Mouse (Mus musculus) activated CD4-positive, CD25-positive, alpha-beta regulatory T cell, adult 4 months (primary cell): Measurements from ENCODE around the gene Cd8a. TPM values are rescaled to one million over a fixed set of nuclear protein-coding genes. Genes with fewer than 3 reads are reported as not detected.
"Not testable (repeated sequence)": the region's sequence is repeated elsewhere in the genome, so short reads cannot be mapped to it uniquely, and the experiment has no call there.

Experiments used
- ATAC-seq: one replicate; pipeline ENCODE4 v1.8.0; 2017
- polyA plus RNA-seq, 2 experiments: library from polyadenylated mRNA; unstranded; fragments of 100-300 nt; shearing (Covaris generic); gene quantifications; one replicate each; pipeline ENCODE4 v1.2.1; 2017

Gene Cd8a
- polyA plus RNA-seq = 1 to 10 TPM; 1.9 to 2.7 TPM

DNA sequence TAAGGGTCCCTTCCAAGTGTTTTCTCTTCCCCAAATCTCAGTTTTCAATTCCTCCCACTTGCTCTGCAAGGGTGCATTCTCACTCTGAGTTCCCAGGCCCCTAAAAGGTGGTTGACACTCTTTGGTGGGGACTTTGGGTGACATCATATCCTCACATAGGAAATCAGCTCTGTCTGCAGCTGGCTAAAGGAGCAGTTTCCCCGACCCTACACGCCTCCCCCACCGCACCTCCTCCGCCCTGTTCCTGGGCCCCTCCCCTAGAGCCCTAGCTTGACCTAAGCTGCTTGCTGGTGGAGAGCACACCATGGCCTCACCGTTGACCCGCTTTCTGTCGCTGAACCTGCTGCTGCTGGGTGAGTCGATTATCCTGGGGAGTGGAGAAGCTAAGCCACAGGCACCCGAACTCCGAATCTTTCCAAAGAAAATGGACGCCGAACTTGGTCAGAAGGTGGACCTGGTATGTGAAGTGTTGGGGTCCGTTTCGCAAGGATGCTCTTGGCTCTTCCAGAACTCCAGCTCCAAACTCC lies at the start of gene Cd8a:
TSS of gene Cd8a (plus strand) at position 179 of the 527 bp plus-strand sequence.
- no peak for ATAC-seq

DNA sequence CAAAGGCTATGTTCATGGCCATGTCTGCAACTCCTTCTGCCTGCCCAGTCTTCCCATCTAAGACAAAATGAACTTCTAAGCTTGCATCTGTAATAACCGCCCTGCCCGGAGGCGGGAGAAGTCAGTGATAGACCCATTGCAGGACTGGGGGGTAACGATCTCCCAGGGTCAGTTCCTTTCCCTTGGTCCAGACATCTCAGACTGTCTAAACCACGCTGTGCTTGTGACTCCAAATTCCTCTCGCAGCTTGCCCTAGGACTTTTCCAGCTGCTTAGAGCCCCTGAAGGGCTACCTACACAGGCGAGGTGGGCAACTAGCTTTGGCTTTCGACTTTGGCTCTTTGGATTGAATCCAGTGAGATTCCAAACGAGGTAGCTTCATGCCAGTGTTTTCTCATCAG lies 48.4 kb upstream of the Cd8a start:
- ATAC-seq = no peak

DNA sequence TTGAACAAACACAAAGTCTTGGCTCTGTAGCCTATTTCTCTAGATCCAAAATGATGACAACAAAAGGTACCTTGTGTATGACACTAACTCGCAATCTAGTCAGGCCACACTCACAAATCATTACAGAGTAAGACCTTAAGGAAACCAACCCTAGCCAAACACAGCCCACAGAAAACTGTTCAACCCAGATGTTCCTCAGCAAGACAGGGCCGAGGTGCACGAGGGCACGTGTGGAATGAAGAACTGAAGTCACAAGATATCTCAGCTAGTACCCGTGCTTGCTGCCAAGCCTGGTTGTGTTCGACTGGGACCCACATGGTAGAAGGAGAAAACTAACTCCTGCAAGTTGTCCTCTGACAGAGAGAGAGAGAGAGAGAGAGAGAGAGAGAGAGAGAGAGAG lies 43.3 kb upstream of the Cd8a start:
- ATAC-seq = no peak

DNA sequence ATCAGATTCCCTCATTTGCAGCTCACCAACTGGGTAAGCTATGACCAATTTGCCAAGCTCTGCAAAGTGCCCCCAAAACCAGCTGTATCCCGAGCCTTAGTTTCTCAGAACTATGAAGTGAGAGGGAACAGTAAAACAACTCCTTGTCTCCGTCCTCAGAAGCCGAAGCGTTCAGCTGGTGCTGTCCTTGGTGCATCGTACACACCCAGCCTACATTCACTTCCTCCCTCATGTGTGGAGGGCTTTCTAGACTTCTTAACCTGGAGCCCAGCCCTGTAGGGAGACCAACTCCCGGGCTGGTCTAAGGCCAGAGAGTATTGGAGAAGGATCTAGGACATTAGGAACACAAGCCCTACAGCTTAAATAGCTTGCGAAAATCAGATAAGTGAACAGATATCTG lies 42.7 kb upstream of the Cd8a start:
- no peak for ATAC-seq

DNA sequence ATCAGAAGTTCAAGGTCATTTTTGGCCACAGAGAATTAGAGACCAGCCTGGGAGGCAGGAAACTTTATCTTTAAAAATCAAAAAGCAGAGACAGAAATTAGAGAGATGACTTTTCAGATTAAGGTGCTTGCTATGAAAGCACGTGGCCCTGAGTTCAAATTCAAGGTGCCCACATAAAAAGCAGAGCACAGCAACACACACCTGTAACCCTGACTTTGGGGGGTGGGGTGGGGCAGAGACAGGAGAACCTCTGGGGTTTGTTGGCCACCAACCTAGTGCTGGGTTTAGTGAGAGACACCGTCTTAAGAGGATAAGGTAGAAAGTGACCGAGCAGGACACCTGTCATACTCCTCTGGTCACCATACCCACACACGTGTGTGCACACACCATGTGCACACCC lies 41.7 kb upstream of the Cd8a start:
- ATAC-seq = not testable (repeated sequence)

DNA sequence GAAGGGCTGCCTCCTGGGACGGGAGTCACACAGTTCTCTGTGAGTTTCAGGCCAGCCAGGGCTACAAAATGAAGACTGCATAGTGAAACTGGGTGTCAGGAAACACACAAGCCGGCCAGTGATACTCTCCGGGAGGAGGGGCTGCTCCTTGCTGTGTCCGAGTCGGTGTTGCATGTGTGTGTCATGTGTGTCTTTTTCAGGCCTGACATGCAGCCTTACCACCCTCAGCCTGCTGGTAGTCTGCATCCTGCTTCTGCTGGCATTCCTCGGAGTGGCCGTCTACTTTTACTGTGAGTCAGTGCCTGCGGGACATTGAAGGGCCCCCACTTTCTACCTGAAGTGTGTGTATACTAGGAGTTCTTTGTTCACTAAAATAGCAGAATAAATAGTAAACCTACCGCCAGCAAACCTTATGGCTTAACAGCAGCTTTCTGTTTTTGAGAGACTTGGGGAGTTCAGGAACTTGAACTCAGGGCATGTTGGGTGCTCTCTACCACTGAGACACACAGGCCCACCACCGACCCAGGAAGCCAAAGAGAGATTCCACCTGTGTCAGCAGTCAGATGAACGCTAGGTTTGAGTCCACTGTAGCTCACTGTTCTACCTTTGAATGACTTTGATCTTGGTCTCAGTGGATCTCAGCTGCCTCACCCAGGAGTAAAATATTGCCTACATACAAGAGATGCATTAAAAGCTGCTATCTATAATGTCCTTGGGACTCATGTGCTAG lies 40.8 kb upstream of the Cd8a start:
- no peak for ATAC-seq

DNA sequence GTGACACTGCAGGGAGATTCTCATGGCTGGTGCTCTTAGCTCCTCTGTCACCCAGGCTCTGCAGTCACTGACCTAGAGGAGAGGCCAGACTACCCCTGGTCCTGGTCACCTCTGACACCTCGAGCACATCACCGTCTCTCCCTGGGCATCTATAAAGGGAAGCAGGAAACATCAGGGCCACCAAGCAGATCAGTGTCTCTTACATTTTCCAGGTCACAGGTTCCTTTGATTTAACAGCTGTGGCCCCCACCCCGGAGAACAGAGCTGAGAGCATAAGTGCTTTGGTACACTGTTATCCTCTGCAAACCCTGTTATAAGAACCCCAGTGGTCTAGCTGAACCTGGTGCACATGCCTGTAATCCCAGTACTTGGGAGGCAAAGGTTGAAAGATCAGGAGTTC lies 40.2 kb upstream of the Cd8a start:
- no peak for ATAC-seq

DNA sequence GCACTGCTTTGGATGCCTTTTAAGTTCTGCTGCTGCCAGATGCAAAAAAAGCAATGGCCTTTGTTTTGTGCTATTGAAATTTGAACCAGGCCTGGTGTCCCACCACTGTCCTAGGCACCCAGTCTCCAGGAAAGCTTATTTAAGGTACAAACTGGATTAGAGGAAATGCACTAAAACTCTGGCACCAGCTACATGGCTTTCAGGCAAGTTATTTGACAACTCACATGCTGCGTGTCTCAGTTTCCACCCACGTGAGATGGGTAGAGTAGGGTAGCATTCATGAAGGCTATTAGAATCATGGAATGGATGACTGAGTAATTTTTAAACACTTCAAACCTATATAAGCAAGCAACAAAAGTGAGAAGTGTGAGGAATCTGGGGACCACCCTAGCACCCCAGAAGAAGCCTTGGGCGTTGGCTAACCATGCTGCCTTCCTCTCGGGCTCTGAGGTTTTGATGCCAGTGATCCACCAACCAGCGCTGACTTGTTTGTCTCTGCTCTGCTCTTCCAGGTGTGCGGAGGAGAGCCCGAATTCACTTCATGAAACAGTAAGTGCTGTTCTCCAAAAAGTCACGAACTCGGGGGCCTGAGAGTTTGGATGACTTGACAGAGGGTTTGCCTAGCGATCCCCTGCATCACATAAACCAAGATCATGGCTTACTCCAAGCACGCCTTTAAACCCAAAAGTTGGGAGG lies 39.5 kb upstream of the Cd8a start:
- no peak for ATAC-seq

DNA sequence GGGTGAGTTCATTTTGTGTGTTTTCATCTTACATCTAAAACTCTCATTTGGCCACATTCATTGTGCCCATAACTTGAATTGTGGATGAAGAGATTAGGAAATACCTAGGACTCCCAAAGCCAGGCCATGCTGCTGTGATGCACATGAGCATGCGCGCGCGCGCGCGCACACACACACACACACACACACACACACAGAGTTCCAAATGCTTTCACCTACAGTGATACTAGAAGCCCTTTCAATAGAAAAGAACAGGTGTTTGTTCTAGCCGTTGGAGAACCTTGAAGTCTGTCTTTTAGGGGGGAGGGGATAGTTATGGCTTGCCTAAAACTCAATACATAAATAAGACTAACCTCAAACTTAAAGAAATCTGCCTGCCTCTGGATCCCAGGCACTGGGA lies 35.6 kb upstream of the Cd8a start:
- ATAC-seq = no peak

DNA sequence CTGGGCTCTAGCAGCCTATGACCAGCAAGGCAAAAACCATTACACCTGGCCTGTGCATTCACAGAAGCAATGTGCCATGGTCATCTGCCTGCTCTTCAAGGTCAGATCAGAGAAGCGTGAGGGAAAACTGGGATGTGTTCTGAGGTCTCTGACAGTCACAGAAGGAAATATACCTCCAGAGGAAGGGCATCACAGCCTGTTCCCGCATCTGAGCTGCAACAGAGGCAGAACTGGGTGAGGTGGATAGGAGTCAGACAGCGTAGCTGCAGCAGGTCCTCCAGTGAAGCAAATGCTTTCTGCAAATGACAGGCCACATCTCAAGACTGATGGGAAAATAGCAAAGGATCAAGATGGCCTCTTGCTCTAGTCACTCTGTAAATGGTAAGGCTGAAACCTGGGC lies 34.3 kb upstream of the Cd8a start:
- ATAC-seq = no peak

DNA sequence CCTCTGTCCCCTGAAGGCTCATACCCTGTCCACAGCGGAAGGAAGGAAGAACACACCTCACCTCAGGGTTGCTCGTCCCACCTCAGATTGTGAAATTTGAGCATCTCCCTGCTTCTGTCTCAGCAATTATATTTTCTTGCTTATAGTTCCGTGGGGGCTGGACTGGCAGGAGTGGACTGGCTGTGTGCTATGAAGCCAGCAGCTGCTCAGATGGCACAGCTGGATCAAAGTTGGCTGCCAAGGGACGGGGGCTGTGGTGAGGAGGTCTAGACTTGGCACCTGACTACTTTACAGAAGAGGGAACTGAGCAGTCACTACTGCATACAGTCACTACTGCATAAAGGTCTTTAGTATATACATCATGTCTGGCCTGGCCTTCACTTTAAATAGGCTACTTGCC lies 33.9 kb upstream of the Cd8a start:
- no peak for ATAC-seq

DNA sequence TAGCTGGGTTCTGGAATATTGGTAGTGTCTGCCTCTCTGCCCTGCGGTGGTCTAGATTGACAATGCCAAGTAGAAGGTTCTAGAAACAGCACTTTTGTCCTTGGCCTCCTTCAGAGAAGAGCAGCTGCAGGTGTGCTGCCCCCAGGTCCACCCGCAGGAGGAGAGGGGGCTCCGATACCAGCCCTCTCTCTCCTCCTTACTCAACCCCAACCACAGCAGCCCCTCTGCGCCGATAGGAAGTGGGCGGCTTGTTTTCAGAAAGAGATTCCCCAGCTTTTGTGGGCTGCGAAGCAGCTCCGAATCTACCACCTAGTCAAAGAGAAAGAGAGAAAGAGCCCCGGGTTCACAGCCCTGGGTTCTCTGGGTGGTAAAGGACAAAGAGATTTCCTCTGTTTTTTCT lies 32.0 kb upstream of the Cd8a start:
- ATAC-seq = no peak

DNA sequence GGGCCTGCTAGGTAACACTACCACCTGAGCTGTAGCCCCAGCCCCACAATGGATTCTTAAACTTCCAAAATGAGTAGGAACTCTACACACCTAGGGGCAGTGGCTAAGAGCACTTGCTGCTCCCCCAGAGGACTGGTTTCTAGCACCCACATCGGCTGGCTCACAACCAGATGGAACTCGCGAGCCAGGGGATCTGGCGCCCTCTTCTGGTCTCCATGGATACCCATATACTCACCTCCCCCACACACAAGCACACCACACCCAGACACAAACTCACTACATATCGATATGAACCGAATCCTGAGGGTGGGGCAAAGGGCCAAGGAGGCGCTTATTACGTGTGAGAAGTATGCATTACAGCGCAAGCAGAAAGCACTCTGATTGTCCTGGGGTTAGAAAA lies 25.2 kb upstream of the Cd8a start:
- ATAC-seq = no peak

DNA sequence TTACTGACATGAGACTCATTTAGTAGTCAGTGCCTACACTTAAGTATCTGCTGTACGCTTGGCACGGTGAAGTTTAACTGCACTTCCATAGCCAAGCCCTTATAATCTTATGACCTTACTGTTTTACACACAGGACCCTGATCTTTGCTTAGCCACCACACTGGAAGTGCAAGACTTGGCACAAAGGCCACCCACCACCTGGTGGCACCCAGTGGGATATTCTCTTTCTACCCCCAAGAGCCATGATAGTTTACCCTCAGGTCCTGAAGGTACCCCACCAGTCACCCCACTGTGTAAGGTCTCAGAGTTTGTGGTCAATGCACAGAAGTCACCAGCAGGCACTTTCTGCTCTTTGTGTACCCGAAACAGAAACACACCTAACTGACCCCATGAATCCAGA lies 22.0 kb upstream of the Cd8a start:
- no peak for ATAC-seq

DNA sequence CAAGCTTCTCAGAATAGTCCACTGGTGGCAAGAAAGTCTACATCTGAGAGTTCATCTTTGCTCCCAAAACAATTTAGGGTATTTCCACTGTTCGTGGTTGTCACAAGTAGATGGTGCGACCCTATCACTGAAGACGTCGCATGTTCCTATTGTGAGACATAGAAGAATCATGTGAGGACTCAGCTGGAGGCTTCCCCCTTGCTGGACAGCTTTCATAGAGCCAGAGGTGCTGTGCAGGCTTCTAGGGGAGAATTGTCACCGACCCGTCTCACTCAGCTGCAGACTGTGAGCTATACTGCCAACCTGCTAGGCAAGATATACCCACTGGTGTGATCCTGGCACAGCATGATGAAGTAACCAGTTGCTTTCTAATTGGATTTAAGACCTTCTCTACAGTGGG lies 21.0 kb upstream of the Cd8a start:
- no peak for ATAC-seq

DNA sequence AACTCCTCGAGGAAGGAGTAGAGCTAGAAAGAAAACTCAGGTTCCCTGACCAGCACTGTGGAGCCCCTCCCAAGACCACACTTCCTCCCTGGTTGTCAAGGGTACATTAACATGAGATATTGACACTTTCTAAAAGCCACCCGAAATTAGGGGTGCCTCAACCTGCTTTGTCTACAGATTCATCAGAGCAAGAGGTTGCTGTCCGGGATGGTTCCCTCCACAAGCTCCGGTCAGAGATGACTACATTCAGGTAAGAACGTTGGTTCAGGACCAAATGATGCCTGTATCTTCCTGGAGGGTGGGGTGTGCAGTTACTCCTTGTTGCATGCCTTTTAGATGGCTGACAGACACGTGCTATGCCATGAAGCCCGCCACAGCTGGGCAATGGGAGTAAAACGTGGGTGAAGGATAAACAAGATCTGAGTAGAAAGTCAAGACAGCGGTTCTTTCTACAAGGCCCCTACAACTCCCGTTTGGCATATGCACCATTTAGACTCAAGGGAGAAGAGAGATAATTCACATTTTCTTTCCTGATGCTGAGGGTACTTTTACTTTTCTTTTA lies 20.3 kb upstream of the Cd8a start:
- no peak for ATAC-seq

DNA sequence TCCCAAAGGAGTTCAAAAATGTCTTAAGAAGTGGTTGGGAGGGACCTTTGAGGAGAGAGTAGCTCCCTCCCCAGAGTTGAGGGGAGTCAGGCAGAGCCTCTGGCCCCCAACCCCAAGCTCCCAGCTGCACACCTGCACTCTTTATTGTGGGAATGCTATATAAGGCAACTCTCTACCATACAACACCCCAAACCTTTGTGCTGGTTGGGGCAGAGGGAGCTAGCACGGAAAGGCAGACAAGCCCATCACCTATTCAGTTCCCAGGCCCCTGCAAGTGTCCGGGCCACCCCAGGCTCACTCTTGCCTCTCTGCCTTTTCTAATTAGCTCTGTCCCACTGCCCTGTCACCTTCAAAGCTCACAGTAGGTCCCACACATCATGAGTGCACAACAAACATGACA lies 19.5 kb upstream of the Cd8a start:
- ATAC-seq = no peak

DNA sequence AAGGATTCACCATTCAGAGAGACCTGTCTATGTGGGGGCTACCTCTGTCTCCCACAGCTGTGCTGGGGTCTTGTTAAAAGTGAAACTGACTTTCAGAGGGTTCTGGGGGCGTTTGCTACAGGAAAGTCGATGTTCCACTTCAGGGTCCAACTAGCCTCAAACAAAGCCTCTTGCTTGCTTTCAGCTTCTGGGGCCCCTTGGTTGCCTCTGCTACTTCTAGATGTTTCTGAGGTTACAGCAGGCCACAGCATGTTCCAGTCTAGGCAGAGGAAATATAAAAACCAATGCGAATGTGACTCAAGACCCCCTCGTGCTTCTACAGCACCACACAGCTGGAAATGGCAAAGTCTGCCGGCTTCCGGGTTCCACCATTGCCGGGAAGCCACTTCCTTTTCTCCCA lies 15.7 kb upstream of the Cd8a start:
- no peak for ATAC-seq

DNA sequence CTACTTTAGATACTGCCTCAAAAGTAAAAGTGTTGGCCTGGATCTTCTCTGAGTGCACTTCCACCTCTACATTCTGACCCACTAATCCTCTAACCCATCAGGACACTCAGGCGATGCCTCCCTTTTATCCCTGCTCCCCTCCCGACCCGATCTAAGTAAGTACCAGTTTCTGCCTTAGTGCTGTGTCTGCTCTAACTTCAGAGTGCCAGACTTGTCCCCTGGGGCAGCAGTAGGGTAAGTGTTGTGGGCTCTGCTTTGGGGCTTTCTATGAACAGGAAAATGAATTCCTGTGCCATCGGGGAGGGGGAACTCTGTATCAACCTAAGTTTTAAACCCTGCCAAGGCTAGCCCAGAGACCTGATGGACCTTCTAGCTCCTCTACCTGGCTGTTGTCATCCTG lies 13.0 kb upstream of the Cd8a start:
- no peak for ATAC-seq

DNA sequence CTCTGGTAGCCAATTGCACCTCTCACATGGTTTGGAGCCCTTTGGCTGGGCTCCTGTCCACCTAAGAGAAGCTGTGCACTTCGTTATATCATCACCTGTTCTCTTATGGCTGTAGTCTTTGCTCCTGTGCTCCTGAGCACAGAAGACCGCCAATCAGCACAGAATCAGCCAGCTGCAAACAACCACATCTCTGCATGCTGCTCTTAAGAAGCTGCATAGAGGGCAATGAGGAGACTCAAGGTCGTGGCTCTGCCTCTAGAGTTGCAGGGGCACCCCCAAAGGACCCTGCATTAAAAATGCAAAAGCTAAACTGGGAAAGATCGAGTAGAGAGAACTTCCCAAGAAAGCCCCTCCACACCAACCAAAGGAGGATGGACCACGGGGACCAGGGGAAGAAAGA lies 12.5 kb upstream of the Cd8a start:
- ATAC-seq = no peak

DNA sequence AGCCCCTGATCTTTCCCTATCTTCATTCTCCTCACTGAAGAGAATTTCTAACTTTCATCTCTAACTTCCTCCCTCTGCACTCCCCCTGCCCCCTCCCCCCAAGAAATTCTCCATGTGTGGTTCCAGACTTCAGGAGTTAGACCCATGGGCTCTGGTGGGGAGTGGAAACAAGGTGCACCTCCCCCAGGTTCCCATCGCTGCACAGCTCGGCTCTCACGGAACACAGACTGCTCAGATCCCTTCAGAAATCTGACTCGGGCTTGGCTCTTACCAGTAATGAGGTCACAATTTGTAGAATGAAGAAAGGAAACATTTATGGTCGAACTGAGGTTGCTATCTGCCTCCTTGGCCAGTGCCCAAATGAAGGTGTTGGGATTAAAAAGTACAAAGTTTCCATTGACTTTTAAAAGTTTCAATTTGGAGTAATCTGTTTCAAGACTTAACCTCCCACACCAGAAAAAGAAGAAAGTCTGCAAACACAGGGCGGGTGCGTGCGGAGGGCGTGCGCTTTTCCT lies 12.0 kb upstream of the Cd8a start:
- ATAC-seq = no peak

DNA sequence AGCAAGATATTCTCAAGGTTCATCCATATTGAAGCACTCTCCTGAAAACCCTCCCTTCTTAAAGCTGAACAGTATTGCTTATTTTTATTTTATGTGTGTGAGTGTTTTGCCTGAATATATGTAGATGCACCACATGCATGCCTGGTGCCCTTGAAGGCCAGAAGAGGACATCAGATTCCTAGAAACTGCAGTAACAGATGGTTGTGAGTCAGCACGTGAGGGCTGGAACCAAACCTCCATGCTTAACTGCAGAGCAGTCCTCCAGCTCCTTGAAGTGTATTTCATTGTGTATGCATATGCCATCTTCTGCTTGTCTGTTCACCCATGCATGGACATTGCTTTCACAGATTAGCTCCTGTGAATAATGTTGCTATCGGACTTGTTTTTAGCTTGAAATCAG lies 9.2 kb upstream of the Cd8a start:
- no peak for ATAC-seq

DNA sequence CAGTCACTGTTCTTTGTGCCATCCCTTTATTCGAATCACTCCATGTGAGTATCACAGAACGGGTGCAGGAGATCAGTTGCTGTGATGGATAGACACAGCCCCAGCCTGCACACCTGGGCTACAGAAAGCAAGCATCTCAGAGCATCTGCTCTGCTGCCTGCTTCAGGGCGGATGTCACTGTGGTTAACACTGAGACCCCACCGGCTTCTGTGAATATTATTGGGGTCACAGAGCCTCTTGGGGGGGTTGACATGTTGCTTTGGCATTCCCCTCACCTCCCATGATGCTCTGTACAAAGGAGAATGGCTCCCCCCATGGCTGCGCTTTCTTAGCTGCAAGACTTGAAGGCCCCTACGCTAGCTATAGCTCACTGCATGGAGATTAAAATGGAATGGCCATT lies 3.8 kb upstream of the Cd8a start:
- ATAC-seq = no peak

DNA sequence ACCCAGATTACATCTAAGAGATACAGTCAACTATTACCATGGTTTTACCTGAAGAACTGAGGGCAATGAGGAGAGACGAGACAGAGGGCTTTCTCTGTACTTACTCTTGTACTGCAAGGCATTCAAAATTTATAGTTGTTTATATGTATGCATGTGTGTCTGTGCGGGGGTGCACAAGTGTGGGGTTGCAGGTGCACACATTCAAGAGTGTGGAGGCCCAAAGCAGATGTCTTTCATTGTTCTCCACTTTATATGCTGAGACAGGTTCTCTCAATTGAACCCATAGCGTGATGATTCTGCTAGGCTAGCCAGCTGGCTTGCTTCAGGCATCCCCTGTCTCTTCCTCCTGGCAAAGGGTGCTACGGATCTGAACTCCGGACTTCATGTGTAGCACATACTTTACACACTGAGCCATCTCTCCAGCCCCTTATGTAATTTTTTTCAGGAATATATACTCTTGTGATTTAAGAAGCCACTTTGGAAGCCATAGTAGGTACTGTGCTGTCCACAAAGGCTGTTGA lies 2.1 kb upstream of the Cd8a start:
- no peak for ATAC-seq
